Mouse (Mus musculus) megakaryocyte, embryonic 14.5 days (primary cell): ENCODE data around the gene Armc9. TPM values are rescaled to one million over a fixed set of nuclear protein-coding genes. Genes with fewer than 3 reads are reported as not detected.

Experiments
- H3K27me3 ChIP-seq: replicated peaks from 2 replicates; pipeline ENCODE3; 2012; ENCODE audit warnings: inconsistent platforms
- H3K36me3 ChIP-seq: replicated peaks from 2 replicates; pipeline ENCODE3; 2012; ENCODE audit warnings: low read length, inconsistent platforms, mixed read lengths
- H3K4me1 ChIP-seq: 2 replicates; pipeline ENCODE4 v1.6.1; 2012; ENCODE audit warnings: inconsistent platforms
- H3K4me3 ChIP-seq: replicated peaks from 2 replicates; pipeline ENCODE3; 2012; ENCODE audit warnings: moderate library complexity, mild to moderate bottlenecking, inconsistent platforms
- H3K9me3 ChIP-seq: 2 replicates; pipeline ENCODE4 v1.6.1; 2012; ENCODE audit warnings: inconsistent platforms
- FLI1 ChIP-seq: IDR thresholded peaks from 2 replicates; pipeline ENCODE4 v1.6.1; 2012; ENCODE audit warnings: low read length, inconsistent platforms, mixed read lengths
- GATA1 ChIP-seq: IDR thresholded peaks from 3 replicates; pipeline ENCODE4 v1.6.1; 2012; ENCODE audit warnings: mixed read lengths, low read length, inconsistent platforms, borderline replicate concordance
- polyA plus RNA-seq: library from polyadenylated mRNA; stranded (reverse); fragments of >175 nt; gene quantifications from 2 replicates; pipeline ENCODE4 v1.2.3, GENCODE M21; 2012; ENCODE audit warnings: low replicate concordance; ENCODE audit not compliant: insufficient read depth

The Armc9 gene
- polyA plus RNA-seq, 1 experiment, result 1.1 TPM

DNA sequence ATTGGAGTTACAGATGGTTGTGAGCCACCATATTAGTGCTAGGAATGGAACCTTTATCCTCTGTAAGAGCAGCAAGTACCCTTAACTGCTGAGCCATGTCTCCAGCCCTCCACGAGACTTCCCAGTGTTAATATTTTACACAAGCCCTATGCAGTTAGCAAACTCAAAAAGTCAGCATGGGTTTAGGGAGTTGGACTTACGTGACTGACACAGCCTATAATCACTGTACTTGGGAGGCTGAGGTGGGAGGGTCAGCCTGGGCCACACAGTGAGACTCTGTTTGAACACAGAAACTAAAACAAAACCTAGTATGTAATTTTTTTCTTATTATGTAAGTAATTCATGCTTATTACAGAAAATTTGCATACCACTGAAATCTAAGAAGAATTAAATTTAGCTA is 33.7 kb downstream of the Armc9 start:
- no peak for TF ChIP-seq GATA1
- Histone ChIP-seq H3K4me1 (peaks cover 56% of the 10 kb centered on the region), H3K36me3 (peaks cover 19% of the 10 kb centered on the region), H3K27me3 (no peaks in the 10 kb centered on the region), H3K9me3 (peaks cover under 1% of the 10 kb centered on the region; the same call in 1 of the 2 replicates), H3K4me3 (no peak overlapping the region)

GRCm38 (mm10) chr1:86189034-86189702 is 34.6 kb downstream of the Armc9 start:
- peaks cover 4% of the 10 kb centered on the region for H3K9me3 ChIP-seq
- H3K27me3 ChIP-seq, result no peaks in the 10 kb centered on the region
- no peak for TF ChIP-seq FLI1
- TF ChIP-seq GATA1, result no peak
- H3K4me3 ChIP-seq, result no peak overlapping the region
- peaks cover 62% of the 10 kb centered on the region for H3K4me1 ChIP-seq
- peaks cover 23% of the 10 kb centered on the region for H3K36me3 ChIP-seq

DNA sequence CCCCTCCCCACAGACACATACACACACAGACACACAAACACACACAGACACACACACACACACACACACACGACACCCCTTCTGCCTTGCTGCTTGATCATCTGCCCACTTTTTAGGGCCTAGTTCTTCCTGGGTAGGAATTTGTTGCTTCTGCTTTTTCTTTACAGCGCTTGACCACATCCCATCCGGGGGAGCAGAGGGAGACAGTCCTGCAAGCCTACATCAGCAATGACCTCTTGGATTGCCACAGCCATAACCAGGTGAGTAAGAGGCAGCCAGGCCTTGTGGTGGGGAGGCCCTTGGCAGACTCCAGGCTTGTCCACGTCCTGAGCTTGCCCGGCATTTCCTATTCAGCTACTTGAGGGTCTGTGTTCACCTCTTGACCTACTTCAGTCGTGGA is 36.3 kb downstream of the Armc9 start:
- Histone ChIP-seq H3K27me3 (no peaks in the 10 kb centered on the region), H3K36me3 (peaks cover 29% of the 10 kb centered on the region), H3K9me3 (peaks cover 4% of the 10 kb centered on the region), H3K4me1 (peaks cover 58% of the 10 kb centered on the region), H3K4me3 (peak overlapping the region; percentile 51)
- TF ChIP-seq FLI1 (no peak), GATA1 (no peak)

GRCm38 (mm10) chr1:86194044-86194443 is 39.5 kb downstream of the Armc9 start:
- peaks cover 31% of the 10 kb centered on the region for H3K4me1 ChIP-seq
- H3K36me3 ChIP-seq, result peaks cover 53% of the 10 kb centered on the region
- H3K27me3 ChIP-seq, result no peaks in the 10 kb centered on the region
- TF ChIP-seq GATA1 (no peak), FLI1 (no peak)
- H3K4me3 ChIP-seq, result peak overlapping the region; percentile 35
- H3K9me3 ChIP-seq, result peaks cover 4% of the 10 kb centered on the region

DNA sequence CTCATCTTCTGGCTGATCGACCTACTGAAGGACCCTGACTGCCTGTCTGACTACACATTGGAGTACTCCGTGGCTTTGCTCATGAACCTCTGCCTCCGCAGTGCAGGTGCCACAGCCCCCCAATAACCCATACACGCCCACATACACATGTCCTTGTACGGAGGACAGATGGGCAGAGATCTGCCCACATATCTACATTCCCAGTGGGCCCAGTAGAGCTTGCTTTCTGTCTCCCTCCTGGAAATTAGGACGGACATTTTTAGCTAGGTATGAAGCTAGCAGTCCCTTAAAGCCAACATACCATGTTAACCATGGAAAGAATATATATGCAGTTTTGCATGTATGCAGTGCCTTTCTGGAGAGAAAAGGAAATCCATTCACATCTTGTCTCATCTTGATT is 43.7 kb downstream of the Armc9 start:
- no peaks in the 10 kb centered on the region for H3K27me3 ChIP-seq
- H3K4me1 ChIP-seq, result peaks cover 20% of the 10 kb centered on the region
- TF ChIP-seq GATA1 (no peak), FLI1 (no peak)
- peaks cover 71% of the 10 kb centered on the region for H3K36me3 ChIP-seq
- H3K4me3 ChIP-seq, result no peak overlapping the region
- H3K9me3 ChIP-seq, result peaks cover 4% of the 10 kb centered on the region

DNA sequence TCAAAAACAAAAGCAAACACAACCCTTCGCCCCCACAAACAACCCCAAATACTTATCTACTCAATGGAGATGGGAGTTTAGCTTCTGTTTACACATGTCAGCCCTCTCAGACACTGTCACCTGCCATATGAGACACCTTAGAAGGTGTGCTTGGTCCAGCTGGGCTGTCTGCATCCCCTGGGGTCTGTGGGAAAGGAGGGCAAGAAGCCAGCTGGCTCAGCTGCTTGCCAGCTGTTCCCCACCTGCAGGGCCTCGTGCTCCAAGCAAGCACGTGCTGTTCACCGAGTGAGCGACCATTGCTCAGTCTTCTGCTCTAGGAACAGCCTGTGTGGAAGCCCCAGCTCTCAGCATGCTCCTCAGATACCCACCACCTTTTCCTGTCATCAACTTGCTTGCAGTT is 44.4 kb downstream of the Armc9 start:
- H3K4me3 ChIP-seq, result no peak overlapping the region
- TF ChIP-seq FLI1, result no peak
- TF ChIP-seq GATA1, result no peak
- peaks cover 16% of the 10 kb centered on the region for H3K4me1 ChIP-seq
- no peaks in the 10 kb centered on the region for H3K27me3 ChIP-seq
- H3K9me3 ChIP-seq, result no peaks in the 10 kb centered on the region
- H3K36me3 ChIP-seq, result peaks cover 75% of the 10 kb centered on the region

GRCm38 (mm10) chr1:86201312-86201711 is 46.7 kb downstream of the Armc9 start:
- Histone ChIP-seq H3K9me3 (no peaks in the 10 kb centered on the region), H3K4me3 (no peak overlapping the region), H3K4me1 (peaks cover 23% of the 10 kb centered on the region), H3K27me3 (no peaks in the 10 kb centered on the region), H3K36me3 (peaks cover 81% of the 10 kb centered on the region)
- TF ChIP-seq GATA1 (no peak), FLI1 (no peak)

- no peak for TF ChIP-seq GATA1
- TF ChIP-seq FLI1, result no peak
- H3K9me3 ChIP-seq, result no peaks in the 10 kb centered on the region
- H3K4me1 ChIP-seq, result peaks cover 23% of the 10 kb centered on the region
- no peaks in the 10 kb centered on the region for H3K27me3 ChIP-seq
- H3K36me3 ChIP-seq, result peaks cover 78% of the 10 kb centered on the region
- no peak overlapping the region for H3K4me3 ChIP-seq
Measured at GRCm38 (mm10) chr1:86202617-86203219, 48.1 kb downstream of the Armc9 start.

GRCm38 (mm10) chr1:86210676-86211075 is 56.1 kb downstream of the Armc9 start:
- peaks cover 43% of the 10 kb centered on the region for H3K4me1 ChIP-seq

GRCm38 (mm10) chr1:86211498-86211897 is 56.9 kb downstream of the Armc9 start:
- Histone ChIP-seq H3K27me3 (no peaks in the 10 kb centered on the region), H3K9me3 (no peaks in the 10 kb centered on the region), H3K4me1 (peaks cover 52% of the 10 kb centered on the region), H3K4me3 (no peak overlapping the region), H3K36me3 (peaks cover 62% of the 10 kb centered on the region)
- TF ChIP-seq FLI1, result no peak
- TF ChIP-seq GATA1, result no peak

More at GRCm38 (mm10) chr1:86210676-86211075, 56.1 kb downstream of the Armc9 start:
- H3K9me3 ChIP-seq, result no peaks in the 10 kb centered on the region
- no peak overlapping the region for H3K4me3 ChIP-seq
- TF ChIP-seq FLI1 (no peak), GATA1 (no peak)
- peaks cover 62% of the 10 kb centered on the region for H3K36me3 ChIP-seq
- no peaks in the 10 kb centered on the region for H3K27me3 ChIP-seq
